Mouse (Mus musculus): ENCODE data around the gene Snd1.

DNA sequence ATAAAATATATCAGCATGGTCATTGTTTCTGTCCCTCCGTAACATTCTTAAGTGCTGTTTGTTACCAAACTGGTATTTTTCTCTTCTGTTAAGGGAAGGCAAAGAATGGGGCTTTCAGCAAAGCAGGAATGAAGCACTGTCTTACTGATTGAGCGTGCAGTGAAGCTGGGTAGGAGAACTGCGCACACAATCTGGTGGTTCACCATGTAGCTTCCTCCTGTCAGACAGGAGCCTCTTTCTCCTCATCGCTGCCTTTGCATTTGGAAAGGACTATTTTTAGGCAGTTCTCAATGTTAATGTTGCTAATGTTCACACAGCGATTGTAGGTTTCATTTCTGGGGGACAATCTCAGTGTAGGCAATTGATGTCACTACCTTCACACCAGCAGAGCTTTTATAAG lies 194.3 kb downstream of the Snd1 start:
- TF ChIP-seq CTCF (IDR thresholded peaks at IDR 0.05; ENCODE audit: low read depth) (no peak), EP300 (IDR thresholded peaks at IDR 0.05; ENCODE audit: low read depth) (no peak)

Measured in liver, embryonic 14.5 days (tissue).